Mouse (Mus musculus) cerebellum, adult 18-20 months (tissue): ENCODE measurements around the gene Nfe2.
A peak's percentile ranks its signal among the peaks of the same experiment; 100 is the strongest.
"Not testable (repeated sequence)": the region's sequence is repeated elsewhere in the genome, so short reads cannot be mapped to it uniquely, and the experiment has no call there.

Experiments
- DNase-seq, 2 experiments: peaks; one replicate each; pipeline ENCODE4 v3.0.0; 2021

Nfe2 gene

DNA sequence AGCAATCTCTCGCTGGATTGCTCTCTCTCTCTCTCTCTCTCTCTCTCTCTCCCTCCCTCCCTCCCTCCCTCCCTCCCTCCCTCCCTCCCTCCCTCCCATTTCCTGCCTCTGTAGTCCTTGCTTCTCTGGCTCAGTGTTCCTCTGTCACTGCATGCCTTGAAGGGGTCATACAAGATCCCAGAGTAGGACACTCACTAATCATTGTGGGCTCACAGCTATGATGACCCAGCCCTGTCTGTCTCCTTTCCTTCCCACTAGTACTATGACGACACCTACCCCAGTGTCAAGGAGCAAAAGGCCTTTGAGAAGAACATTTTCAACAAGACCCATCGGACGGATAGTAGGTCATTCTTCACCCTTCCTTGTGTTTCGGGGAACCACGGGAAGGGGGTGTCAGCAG is 32.2 kb upstream of the Nfe2 start:
- no peak for DNase-seq

DNA sequence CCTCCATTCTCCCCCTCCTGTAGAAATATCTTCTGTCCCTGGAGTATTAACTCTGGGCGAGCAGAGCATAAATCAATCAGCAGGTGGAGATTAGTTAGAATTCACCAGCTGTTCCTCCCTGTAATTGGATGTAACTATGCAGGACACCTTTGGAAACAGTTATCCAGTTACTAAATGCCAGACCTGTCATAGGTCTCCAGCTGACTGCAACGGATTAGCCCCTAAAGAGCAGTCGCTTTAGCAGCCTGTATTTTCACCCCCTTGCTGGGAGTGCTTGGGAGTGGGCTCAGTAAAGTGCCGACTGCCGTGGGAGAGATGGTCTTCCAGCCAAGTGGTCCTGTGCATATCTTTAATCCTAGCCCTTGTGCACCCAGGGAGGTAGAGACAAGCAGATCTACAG is 31.4 kb upstream of the Nfe2 start:
- DNase-seq, result no peak

DNA sequence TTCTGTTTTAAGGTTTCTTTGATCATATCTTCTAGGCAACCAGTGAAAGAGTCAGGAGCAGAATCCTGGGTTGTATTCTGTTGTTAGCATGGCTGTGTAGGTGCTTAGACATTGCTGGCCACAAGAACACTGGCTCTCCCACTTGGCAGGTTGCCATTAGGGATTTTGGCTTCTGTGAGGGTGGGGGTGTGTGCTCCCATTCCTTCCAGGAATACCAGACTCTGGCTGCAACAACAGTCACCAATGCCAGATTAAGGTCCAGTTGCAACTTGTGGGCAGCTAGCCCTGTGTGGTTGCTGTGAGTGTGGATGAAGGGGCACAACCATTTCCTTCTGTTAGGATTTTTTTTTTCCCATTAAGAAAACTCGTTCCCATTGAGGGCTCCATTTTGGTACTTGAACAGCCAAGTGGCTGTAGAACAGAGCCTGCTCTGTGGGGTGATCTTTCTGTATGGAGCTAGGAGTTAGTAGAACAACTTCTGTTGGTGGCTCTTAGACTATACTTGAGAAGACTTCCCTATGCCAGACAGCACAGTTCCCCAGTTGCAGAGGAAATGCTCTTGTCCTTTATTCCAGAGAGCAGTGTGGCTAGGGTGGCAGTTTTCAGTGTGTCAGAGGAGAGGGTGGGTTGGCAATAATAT is 27.7 kb upstream of the Nfe2 start:
- DNase-seq, result no peak

DNA sequence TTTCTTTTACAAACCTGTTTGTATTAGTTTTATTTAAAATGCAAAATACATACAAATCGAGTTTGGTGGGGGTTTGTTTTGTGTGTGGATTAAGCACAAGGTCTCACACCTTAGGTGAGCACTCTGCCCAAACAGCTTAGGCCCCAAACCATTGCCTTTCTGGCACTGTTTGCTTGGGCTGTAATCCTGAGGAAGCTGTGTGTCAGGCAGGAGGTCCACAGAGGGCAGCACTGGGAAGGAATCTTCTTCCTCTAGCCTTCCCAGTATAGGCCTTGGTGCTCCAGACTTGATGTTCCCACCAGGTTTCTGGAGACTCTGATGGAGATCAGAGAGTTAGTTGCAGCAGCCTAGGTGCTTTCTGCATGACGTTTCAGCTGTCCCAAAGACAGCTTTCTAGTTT is 26.4 kb upstream of the Nfe2 start:
- DNase-seq, result no peak

DNA sequence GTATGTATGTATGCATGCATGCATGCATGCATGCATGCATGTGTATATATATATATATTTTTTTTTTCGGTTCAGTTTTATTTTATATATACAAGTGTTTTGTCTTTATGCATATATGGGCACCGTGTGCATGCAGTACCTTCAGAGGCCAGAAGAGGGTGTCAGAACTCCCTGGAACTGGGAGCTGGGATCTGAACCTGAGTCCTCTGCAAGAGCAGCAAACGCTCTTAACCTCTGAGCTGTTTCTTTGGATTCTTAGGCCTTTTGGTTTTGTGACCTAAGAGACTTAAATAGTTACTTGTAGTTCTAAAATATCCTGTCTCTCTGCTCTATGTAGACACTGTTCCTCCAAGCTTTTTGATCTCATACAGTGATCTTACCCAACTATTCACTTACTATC is 25.9 kb upstream of the Nfe2 start:
- no peak for DNase-seq

DNA sequence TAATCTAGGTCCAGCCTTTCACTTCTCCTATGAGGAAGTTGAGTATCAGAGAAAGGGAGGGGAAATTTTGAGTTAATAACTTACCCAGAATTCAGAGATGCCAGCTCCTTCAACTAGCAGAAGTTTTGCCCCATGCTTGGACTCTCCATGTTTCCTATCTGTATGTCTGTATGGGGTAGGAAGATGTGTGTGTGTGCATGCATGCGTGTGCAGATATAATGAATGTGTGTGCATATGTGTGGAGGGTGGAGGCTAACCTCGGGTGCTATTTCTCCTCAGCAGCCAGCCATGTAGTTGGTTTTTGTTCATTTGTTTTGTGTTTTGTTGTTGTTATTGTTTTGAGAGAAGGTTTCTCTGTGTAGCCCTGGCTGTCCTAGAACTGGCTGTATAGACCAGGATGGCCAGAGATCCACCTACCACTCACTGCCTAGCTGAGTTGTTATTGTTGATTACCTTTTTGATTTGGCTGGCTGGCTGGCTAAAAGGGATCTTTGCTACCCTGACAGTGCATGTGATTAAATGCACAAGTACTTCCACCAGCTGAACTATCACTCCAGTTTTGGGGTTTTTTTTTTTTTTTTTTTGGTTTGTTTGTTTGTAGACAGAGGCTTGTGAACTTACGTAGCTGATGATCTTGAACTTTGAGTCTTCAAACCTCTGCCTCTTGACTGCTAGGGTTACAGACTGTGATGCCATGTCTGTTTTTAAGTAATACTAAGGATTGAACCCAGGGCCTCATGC is 23.4 kb upstream of the Nfe2 start:
- no peak for DNase-seq

DNA sequence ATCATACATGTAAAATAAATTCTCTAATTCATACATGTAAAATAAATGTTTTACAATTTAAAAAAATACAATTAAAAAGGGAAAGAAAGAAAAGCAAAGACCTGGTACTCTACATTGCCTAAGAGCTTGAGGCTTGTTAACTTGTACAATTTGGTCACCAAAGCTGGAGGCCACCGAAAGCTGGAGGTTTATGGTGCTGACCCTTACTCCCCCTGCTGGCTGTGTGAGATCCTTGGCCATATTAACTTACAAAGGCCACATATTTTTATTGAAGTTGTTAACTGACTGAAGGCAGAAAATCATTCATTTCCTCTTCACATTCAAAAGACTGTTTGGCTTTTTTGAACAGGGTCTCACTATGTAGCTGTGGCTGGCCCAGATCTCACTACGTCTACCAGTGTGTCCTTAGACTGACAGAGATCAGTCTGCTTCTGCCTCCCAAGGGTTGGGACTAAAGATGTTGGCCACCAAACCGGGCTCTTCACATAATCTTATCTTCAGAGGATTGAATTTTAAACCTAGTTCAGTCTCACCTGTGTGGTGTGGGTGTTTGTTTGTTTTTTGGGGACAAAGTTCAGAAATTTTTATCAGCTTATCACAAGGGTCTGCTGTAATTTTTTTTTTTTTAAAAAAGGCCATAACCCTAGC is 22.7 kb upstream of the Nfe2 start:
- no peak for DNase-seq

DNA sequence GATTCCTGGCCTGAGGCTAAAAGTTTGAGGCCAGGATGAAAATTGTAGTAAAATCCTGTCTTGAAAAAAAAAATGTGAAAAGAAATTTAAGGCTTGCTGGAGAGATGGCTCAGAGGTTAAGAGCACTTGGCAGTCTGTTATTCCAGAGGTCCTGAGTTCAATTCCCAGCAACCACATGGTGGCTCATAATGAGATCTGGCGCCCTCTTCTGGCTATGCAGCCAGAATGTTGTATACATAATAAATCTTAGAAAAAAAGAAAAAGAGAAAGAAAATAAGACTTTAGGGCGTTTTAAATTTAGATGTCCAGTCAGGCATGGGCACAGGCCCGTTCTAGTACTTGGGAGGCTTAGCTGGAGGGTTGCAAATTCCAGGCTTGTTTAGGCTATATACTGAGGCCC is 21.5 kb upstream of the Nfe2 start:
- DNase-seq, result no peak

DNA sequence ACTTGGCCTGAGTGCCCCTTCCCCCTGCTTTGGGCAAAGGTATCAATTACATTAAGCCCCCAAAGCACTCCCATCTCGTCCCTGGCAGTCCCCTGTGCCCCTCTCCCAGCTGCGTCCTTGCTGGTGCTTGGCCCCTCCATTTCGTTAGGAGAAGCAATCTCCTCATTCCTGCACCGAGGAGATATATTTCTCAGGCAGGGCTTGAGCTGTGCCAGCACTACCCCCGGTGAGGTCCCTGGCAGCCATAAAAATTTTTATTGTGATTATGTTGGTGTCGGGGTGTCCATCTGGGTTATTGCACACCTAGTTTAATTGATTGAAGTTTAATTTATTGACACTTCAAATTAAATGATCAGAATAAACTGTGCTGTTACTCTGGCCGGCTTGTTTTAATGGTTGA is 19.7 kb upstream of the Nfe2 start:
- no peak for DNase-seq

DNA sequence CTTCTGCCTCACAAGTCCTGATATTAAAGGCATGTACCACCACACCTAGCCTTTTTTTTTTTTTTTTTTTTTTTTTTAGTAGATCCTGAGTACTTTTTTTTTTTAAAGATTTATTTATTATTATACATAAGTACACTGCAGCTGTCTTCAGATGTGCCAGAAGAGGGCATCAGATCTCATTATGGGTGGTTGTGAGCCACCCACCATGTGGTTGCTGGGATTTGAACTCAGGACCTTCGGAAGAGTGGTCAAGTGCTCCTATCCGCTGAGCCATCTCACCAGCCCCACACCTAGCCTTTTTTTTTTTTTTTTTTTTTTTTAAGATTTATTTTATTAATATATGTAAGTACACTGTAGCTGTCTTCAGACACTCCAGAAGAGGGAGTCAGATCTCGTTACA is 17.7 kb upstream of the Nfe2 start:
- not testable (repeated sequence) for DNase-seq

DNA sequence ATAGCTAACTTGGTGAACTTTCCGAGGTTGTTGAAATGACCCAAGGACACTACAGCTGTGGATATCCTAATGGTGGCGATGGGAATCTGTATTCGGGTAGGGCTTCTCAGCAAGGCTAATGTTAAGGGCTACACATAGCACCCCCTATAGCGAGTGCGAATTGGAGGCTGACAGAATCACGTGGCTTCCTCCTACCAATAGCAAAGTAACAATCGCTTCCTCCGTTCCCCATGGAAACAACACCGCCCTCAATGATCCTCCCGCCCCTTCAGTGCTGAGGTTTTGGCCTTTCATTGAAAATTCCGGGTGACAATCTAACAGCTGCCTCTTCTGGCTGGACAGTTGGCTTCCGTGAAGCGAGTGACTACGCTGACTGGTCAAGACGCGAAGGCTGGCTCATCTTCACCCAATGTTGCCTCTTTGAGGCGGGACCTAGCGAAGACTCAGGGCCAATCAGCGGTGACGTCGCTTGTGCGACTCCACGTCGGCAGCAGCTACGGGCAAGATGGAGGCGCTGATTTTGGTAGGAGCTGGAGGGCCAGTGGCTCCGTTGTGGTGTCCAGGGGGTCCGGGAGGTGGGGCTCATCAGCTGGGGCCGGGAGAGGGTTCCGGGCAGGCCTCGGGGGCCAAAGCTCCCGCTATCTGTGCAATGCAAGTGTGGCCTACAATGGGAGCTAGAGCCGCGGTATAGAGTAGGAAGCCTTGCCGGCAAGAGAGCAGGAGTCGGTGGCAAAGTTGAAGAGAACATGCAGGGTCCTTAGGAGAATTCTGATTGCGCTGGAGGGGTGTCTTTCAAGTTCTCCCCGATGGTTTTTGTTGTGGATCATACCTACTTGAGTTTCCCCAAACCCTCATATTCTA is 14.4 kb upstream of the Nfe2 start, which contains the start of gene Copz1:
TSS of gene Copz1 (plus strand) at position 296 of the 861 bp plus-strand sequence.
- peak; percentile 94 to 99 for DNase-seq

DNA sequence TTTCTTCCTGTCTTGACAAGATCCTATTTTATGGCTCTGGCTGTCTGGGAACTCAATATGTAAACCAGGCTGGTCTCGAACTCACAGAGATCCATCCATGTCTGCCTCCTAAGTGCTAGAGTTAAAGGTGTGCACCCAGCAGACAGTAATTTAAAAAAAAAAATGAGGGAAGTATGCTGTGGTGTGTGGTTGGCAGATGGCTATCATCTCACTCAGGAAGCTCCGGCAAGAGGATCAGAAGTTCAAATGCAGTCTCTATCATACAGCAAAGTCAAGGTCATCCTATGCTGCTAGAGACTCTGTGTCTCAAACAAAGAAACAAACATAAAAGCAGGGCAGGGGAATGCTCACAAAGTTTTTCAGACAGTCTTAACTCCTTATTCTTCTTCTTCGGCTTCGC is 10.7 kb upstream of the Nfe2 start:
- no peak for DNase-seq

DNA sequence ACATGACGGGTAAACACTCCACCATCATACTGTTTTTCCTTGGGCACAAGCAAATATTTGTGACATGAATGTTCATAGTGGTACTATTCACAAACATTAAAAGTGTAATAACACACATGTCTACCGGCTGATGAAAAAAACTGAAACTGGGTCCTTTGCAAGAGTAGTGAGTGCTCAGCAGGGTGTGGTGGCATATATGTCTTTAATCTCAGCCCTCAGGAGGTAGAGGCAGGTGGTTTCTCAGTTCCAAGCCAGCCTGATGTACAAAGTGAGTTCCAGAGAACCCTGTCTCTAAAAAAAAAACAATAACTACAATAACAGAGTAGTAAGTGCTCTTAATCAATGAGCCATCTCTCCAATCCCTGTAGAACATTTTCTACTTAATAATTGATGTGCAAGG is 6.6 kb upstream of the Nfe2 start:
- no peak for DNase-seq

DNA sequence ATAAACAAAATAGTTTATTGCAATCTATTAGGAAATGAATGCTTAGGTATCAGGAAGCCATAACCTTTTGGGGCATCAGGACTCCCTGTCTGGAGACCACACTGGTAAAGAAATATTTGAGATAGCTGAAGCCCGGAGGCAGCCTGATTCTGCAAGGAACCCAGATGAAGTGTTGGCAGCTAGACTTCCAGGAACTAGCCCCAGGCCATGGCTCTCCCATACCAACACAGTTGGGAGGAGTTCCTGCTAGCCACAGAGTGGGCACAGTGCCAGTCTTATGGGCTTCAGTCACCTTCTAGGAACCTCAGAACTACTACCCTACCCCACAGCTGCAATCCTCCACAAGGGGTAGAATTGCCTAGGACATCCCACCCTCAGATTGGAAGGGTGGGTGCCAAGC is 1.8 kb upstream of the Nfe2 start:
- DNase-seq, result no peak

DNA sequence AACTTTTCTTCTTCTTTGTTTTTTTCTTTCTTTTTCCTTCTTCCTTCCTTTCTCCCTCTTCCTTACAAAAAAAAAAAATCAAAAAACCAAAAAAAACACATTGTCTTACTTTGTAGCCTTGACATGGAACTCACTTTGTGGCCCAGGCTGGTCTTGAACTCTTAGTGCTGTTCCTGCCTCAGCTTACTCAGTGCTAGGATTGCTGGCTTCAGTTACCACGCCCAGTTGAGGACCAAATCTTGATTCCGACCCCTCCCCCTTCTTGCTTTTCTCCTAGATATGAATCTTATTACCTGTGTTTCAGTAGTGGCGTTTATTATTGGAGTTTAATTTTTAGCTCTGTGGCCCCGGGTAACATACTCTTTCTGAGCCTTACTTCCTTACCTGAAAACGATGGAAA is 959 bp upstream of the Nfe2 start:
- no peak for DNase-seq

DNA sequence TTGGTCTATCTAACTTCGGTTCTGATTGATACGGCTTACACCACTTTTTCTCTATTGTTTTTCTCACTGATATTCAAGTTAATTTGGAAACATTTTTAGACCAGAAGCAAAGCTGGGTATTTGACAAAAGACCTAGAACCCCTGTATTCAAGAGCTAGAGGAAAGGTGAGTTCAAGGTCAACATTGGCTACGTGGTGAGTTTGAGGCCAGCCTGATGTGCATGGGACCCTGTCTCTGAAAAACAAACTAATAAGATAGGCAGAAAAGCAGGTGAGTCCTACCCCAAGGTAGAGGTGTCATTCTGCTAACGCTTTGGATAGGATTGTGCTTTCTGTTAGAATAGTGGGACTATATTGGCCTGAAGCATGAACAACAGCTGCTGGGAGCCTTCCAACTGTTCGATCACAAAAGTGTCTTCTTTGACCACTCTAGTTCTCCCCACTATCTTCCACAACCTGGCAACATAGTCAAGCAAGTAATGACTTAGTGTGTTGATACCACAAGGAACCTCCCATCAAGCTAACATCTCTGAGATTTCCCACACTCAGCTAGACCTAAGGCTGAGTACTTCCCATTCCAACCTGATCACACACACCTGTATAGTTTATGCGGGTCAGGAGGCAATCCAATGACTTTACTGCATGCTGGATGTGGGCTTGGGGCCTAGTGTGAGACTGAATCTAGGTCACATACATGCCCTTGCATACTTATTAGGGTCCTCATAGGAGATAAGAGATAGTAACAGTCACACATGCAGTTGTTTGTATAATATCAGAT is 1.8 kb downstream of the Nfe2 start:
- no peak for DNase-seq

DNA sequence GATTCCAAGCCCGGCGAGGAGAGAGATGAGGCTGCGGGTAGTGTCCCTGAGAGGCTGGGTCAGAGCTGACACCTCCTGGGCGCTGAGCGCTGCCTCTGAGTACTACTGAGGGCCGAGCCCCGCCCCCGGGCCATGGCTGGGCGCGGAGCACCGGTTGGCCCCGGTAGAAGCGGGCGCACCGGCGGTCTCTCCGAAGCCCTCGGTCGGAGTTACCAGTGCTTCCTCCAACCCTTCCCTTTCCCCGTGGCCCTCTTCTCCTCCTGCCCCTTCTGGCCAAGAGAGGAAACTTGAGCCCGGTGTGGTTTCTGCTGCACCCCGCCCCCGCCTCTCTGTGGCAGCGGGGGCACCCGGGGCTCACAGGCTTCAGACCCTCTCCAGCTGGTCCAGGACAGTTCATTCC is 3.0 kb downstream of the Nfe2 start:
- DNase-seq, result no peak

DNA sequence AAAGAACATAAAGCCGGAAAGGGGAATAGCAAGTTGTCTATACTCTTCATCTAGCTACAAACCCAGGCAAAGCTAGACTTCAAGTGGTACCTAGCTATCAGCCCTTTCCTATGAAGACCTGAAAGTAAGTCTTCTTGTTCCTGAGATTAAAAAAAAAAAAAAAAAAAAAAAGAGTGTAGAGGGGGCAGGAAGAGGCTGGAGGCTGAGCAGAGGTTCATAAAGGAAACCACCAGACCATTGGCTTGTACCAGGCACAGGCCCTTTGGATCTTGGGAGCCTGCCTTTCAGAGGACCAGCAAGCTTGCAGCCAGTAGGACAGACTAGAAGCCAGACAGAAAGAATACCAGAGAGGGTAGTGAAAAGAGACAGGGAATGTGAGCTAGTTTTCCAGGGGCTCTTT is 4.9 kb downstream of the Nfe2 start:
- no peak for DNase-seq

DNA sequence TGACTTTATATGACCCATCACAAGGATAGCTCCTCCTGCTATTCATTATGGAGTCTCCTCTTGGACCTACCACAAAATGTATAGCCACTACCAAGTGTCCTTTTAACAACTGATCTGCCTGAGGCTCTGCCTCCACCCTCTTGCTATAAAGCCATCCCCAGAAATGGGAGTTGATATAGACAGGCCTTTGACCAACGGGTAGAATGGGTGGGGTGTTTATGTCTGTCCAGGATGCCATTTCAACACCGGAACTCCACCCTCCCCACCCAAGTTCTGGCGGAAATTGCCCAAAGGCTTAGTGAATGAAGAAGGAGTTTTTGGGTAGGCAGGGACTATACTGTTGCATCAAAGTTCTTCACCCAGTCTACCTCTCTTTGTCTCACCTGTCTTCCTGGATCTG is 5.5 kb downstream of the Nfe2 start:
- no peak for DNase-seq

DNA sequence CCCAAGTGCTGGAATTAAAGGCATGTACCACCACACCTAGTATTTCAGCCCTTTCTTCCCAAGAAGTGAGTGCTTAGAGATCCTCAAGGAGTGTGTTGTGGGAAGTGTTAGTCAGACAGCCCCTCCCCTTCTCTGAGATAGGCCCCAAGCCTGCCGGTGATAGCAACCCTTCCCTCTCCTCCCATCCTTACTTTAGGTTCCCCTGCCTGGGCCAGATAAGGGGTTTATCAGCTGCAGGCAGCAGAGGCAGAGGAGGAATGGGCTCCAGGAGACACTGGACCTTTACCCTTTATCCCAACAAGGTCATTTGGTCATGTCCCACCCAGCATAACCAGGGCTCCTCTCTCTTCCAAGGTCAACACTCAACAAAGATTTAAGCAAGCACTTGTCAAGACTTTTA is 6.6 kb downstream of the Nfe2 start:
- no peak for DNase-seq

DNA sequence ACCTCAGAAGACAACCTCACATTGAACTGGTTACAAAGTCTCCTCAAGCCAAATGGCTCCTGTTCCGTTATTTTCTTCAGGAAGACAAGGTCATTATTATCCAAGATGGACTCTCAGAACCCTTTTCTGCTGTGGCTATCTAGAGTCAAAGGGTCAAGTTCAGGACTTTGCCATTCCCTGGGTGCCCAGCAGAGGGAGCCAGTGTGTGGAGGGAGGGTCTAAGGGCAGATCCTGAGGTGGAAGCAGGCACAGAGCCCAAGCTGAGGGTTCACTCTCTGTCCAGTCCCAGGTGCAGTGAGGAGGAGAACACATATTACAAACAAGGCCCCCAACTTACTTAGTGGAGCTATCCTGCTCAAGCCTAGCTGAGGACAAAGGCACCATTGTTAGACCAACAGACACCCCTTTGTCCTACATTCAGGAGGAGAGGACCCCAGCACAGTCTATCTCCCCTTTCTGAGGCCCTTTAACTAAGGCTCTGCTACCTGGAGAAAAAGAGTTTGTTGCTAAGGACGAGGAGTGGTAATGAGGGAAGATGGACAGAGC is 7.9 kb downstream of the Nfe2 start:
- DNase-seq, result peak; percentile 51 to 55

DNA sequence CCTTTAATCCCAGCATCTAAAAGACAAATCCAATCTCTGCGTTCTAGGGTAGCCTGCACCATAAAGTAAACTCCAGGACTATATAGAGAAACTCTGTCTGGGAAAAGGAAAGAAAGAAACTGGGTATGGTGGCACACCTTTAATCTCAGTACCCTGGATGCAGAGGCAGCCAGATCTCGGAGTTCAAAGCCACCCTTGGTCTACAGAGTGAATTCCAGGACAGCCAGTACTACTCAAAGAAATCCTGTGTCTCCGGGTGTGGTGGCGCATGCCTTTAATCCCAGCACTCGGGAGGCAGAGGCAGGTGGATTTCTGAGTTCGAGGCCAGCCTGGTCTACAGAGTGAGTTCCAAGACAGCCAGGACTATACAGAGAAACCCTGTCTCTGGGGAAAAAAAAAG is 8.7 kb downstream of the Nfe2 start:
- not testable (repeated sequence) for DNase-seq
